Mouse (Mus musculus) megakaryocyte, embryonic 14.5 days (primary cell): ENCODE data around the gene Ano3.

Source experiments
- FLI1 ChIP-seq: IDR thresholded peaks from 2 replicates; pipeline ENCODE4 v1.6.1; 2012; ENCODE audit warnings: low read length, inconsistent platforms, mixed read lengths
- GATA1 ChIP-seq: IDR thresholded peaks from 3 replicates; pipeline ENCODE4 v1.6.1; 2012; ENCODE audit warnings: mixed read lengths, low read length, inconsistent platforms, borderline replicate concordance

DNA sequence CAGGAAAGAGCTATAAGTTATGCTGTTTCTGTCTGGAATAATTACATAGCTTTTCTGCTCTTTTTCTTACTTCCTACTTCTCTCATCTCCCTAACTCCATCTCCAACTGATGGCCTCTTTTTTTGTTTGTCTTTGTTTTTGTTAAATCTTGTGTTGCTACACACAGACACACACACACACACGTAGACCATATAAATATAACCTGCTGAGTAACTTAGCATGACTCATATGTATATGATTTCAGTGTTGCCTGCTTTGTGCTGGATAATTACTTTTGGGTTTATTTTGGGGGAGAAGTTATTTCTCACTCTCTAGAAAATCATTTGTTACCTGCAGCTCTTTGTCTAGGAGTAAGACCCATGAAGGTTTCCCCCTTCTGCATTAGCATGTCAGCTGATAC lies 39.3 kb upstream of the Ano3 start:
- TF ChIP-seq GATA1, result no peak
- TF ChIP-seq FLI1, result no peak
